Mouse (Mus musculus) retina, postnatal 1 day (tissue): ENCODE measurements around the gene Slc4a10.
"Not testable (repeated sequence)": the region's sequence is repeated elsewhere in the genome, so short reads cannot be mapped to it uniquely, and the experiment has no call there.

Experiments used
- DNase-seq: peaks from one replicate; pipeline ENCODE4 v3.0.0-alpha.2; 2012

Slc4a10 gene

GRCm38 (mm10) chr2:62046421-62046845 lies at the start of gene Slc4a10:
Slc4a10 (plus strand) TSS chr2:62046462.
- peak; percentile 40 for DNase-seq

DNA sequence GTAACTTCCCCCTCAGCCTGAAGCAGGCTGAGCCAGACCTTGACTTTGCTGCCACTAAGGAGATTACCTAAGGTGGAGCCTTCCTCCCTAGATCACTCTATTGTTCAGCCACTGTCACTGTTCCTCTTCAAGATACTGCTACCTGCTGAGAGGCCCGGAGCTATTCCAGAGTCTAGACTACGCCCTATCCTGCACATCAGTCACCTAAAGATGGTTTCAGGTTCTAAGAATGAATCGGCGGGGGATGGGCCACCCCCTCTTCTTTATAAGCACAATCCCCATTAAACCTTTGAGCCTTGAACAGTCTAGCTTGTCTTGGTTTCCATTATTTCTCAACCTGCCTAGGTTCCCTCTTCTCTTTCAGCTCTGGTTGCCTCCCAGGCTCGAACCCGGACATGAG lies 45.0 kb upstream of the Slc4a10 start:
- not testable (repeated sequence) for DNase-seq

- DNase-seq, result no peak
Observed at GRCm38 (mm10) chr2:62018209-62018608, 28.1 kb upstream of the Slc4a10 start.

DNA sequence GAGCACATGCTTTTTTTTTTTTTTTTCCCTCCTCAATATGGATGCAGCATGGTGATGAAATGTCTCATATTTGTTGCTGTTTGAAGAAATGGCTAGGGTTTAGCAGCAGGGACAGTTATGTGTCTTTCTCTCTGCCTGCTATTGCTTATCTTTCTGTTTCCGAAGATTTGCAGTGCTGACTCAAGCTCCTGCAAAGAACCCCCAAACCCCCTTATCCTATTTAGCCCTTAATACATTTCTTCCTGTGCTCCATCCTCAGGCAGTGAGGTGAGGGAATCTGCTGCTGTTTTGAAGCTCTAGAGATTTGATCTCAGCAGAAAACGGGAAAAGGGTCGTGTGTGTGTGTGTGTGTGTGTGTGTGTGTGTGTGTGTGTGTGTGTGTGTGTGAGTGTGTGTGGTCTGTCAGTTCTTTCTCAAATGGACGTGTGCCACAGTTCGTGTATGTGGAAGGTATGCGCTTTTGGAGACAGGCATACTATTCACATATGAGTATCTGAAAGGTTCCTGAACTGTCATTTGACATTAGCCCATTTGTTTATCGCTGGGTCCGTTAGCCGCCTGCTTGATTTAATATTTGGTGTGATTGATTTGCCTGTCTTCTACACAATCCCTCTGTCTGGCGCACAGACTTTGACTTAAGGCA lies 720 bp downstream of the Slc4a10 start:
- no peak for DNase-seq

GRCm38 (mm10) chr2:62047504-62048005 lies 1.3 kb downstream of the Slc4a10 start:
- DNase-seq, result peak; percentile 86

DNA sequence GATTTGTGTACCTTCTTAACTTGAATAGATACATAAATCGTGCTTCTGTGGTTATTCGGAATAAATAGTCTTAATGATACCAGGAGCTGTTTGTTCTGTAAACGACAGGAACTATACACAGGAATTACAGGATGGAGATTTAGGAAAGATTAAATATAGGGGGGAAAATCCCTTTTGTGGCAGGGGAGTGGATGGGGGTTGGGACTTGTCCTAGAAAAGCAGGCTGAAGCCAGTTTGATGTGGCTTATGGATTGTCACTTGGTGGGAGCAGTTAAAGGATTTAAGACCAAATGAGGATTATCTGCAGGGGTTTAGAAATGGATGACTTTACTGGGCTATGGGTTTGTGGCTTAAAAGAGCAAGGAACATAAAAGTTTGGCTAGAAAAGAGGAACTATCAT lies 1.9 kb downstream of the Slc4a10 start:
- peak; percentile 79 for DNase-seq

- DNase-seq, result no peak
Observed at GRCm38 (mm10) chr2:62076512-62076911, 30.2 kb downstream of the Slc4a10 start.

DNA sequence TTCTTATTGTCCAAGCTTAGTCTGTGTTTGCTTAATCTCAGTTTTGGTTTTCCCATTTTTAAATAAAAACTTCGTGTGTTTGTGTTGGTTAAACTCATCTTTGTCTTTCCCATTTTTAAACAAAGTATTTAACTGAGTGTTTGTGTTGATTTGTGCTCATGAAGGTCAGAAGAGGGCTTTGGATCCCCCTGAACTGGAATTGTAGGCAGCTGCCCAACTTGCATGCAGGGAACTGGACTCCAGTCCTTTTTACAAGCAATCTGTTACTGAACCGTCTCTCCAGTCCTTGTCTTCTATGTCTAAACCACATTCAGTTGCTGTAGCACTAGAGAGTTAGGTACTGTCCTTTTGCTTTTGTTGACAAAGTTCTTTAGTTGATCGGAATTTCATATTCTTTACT lies 41.3 kb downstream of the Slc4a10 start:
- no peak for DNase-seq

DNA sequence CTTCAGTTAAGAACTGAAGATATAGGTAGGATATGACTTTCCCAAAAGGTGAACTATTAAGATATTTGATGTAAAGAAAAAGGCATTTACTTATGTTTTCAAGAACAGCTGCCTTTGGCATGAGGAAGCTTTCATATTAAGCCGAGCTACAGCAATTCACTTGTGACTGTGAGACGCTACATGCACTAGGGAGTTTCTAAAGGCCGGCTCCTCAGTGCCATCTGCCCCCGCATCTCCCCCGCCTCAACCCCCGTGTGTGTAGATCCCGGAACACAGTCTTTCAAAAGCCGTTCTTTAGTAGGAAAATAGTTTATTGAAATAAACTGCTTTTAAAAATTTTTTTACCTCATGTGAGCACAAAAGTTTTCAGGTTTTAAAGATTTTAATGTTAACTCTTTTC lies 42.5 kb downstream of the Slc4a10 start:
- DNase-seq, result peak; percentile 35

DNA sequence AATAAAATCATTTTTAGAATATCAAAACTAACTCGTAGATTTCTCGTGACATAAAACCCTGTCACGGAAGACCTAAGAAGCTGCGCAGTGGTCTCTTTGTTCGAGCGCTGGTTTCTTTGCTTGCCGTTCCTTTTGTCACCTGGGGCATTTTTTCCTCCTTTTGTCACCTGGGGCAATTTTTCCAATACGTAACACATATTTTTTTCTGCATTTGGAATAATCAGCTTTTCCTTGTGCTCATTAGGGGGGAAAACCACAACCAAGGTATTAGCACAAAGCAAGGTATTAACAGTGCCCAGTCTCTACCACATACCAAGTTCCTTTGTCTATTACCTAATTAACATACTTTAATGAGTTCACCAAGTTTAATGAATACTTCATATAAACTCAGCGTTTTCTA lies 42.9 kb downstream of the Slc4a10 start:
- DNase-seq, result peak; percentile 63

DNA sequence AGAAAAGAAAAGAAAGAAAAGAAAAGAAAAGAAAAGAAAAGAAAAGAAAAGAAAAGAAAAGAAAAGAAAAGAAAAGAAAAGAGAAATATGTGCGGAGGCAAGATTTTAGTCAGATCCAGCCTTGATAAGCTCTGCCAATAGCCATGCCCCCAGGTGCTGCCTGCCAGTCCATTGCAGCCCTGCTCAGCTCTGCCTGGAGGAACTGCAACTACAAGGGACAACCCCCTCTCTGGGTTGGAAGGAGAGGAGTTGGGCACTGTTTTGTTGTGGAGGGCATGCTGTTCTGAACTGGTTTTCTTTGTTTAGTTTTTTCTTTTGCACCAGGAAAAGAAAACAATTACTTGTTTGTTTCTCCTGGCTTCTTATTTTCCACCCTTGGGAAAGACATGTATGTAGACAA lies 54.3 kb downstream of the Slc4a10 start:
- no peak for DNase-seq

DNA sequence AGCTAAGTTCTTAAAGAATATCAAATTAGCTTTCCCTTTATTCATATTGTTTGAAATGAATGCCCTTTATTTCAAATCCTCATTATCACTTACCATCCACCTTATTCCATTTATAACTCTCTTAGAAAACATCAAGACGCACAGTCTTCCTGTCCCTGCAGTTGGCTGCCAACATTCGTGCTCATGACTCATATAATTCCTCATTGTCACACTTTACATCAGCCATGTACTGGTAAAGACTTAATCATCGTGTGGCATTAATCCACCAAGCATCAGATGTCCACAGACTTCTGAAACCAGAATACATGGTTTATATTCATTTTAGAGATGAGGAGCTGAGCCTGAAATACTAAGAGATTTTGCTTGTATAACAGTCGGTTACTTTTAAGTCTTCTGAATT lies 69.1 kb downstream of the Slc4a10 start:
- DNase-seq, result no peak

DNA sequence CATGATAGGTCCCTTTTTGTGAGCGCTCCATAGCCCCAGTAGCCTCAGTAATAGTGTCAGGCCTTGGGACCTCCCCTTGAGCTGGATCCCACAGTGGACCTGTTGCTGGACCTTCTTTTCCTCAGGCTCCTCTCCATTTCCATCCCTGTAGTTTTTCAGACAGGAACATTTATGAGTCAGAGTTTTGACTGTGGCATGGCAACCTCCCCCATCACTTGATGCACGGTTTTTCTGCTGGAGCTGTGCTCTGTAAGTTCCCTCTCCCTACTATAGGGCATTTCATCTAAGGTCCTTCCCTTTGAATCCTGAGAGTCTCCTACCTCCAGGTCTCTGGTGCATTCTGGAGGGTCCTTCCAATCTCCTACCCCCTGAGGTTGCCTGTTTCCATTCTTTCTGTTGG lies 83.7 kb downstream of the Slc4a10 start:
- no peak for DNase-seq

DNA sequence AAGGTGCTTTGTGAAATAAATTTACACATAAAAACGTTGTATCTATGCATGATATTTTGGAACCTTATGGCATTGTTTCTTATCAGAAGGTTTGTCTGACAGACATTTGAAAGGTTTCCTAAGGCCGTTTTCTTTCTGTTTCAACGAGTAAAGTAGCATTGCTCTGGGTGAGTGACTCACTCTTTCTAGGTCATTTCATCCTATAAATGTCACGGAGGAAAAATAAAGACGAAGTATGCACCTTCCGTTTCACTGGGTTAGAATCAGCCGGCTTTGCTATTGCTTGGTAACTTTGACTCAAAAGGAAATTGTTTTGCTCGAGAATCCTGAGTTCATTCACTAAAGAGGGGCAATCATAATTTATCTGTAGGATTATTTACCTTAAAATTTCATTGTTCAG lies 88.6 kb downstream of the Slc4a10 start:
- DNase-seq, result peak; percentile 30

DNA sequence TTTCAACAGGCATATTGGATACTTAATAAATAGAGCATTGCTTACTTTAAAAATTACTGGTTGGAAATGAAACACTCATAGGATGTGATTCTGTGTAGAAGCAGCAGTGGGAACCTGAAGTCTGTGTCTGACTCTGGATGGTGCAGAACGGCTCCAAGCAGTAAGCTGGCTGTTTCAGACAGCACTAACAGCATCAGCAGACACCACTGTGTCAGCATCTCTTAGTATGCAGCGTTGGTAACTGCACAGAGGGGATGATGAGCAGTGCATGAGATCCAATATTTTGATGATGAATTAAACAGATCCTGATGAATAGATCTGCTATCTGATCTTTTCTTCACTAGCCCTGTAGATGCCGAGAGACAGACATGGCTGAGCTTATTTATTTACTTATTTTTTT lies 101.4 kb downstream of the Slc4a10 start:
- DNase-seq, result no peak

- no peak for DNase-seq
Observed at GRCm38 (mm10) chr2:62149421-62149820, 103.2 kb downstream of the Slc4a10 start.

- no peak for DNase-seq
Observed at GRCm38 (mm10) chr2:62150830-62151229, 104.6 kb downstream of the Slc4a10 start.

DNA sequence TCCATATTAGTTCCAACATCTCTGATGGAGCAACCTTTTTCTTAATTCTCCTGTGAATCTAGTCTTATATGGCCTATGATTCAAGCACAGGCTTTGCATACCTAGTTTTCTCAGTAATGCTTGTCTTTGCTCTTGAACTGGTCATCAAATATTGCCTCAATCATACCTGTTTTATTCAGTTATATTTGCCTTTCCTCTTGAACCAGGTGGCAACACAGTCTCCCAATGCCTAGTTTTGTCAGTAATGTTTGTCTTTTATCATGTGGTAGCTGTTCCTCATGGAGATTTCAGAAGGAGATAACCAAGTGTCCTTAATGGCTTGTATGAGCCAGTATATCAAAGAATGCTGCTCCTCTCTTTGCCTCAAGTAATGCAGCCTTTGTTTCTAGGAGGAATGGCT lies 163.8 kb downstream of the Slc4a10 start:
- DNase-seq, result no peak

DNA sequence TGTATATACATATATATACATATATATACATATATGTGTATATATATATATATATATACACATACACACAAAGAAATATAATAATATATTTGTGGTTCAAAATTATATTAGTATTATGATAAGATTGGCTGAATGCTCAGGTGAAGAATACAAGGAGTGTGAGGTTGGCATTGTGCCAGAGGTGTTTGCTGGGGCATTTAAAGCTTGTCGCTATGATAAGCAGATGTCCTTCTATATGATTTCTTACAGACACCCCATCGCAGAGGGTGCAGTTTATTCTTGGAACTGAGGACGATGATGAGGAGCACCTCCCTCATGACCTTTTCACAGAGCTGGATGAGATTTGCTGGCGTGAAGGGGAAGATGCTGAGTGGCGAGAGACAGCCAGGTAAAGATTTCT lies 164.8 kb downstream of the Slc4a10 start:
- DNase-seq, result peak; percentile 1

DNA sequence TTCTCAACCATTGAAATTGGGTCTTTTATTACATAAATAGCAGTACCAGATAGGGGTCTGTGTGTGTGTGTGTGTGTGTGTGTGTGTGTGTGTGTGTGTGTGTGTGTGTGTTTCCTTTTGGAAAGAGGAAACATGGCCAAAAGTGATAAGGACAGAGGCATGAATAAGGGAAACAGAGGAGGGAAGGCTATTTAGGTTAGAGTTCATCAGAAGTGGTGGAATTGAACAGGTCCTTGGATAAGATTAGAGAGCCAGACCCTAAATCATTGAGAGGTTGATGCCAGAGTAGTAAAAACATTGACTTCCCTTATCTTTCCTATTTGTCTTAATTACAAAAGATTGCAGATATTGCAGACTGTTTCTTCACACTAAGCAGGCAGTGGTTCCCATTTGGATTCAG lies 181.3 kb downstream of the Slc4a10 start:
- DNase-seq, result no peak

- no peak for DNase-seq
Observed at GRCm38 (mm10) chr2:62231271-62231670, 185.0 kb downstream of the Slc4a10 start.

- peak; percentile 34 for DNase-seq
Observed at GRCm38 (mm10) chr2:62244167-62244566, 197.9 kb downstream of the Slc4a10 start.

- DNase-seq, result no peak
Observed at GRCm38 (mm10) chr2:62268467-62268866, 222.2 kb downstream of the Slc4a10 start.

- no peak for DNase-seq
Observed at GRCm38 (mm10) chr2:62271840-62272239, 225.6 kb downstream of the Slc4a10 start.

DNA sequence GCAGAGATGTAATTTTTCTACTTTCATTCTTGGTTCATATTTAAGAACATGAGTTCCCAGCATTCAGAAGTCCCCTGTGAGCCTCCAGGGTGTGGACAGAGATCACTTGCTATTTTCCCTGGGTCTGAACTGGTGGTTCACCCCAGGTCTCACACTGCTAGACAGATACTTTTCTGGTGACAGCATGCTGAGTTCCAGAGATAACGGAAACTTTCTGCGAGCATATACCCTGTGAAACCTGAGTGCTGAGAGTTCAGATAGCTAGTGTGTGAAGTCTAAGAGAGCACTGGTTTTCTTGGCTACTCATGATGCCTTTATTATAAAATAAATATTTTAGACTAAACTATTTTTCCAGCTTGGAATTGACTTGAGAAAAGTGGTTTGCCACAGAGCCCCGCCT lies 232.5 kb downstream of the Slc4a10 start:
- DNase-seq, result no peak
